Mouse (Mus musculus) right cerebral cortex, postnatal 4 days (tissue): ENCODE data around the gene Mfsd4b2.
"Not testable (repeated sequence)": the region's sequence is repeated elsewhere in the genome, so short reads cannot be mapped to it uniquely, and the experiment has no call there.

Experiments used
- DNase-seq: peaks from one replicate; pipeline ENCODE4 v3.0.0-alpha.2; 2022

Mfsd4b2 gene

DNA sequence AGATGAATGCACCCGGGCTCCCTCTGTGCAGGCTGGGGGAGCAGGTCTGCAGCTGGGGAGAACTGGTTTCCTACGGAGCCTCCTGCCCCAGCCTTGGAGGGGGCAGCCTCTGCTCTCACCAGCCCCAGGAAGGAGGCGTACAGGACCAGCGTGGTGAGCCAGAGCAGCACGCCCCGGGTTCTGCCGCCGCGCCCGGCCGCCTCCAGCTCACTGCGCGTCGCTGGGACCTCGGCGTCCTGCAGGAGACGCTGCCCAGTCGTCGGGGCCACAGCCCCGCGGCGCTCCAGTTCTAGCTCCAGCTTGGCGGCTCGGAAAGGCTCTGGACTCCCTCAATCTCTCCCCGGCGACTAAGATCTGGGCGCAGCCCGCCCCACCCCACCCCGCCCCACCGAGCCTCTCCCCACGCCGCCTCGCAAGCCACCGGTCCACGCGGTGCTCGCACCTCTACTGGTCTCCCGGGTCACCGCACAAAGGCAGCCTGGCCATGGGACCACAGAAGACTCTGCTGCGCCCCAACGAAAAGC lies at the start of gene Mfsd4b2:
TSS of gene Mfsd4b2 (minus strand) at position 308 of the 524 bp plus-strand sequence.
- peak; percentile 29 for DNase-seq

DNA sequence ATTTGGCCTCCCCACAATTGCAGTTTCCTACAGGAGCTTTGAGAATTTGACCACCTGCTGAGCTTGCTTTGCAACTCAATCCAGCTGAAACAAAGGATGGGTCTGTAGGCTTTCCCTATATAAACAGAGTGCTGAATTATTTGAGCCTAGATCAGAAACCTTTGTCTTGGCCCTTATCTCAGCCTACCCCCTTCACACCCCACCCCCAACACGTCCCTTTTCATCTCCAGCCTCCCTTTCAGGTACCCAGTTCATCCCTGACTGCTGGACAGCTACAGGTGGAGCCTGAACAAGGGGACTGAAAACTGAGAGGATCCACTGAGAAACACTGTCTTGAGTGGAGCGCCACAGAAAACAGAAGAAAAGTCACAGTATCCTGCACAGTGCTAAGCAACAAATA lies 49.0 kb upstream of the Mfsd4b2 start:
- DNase-seq, result no peak

DNA sequence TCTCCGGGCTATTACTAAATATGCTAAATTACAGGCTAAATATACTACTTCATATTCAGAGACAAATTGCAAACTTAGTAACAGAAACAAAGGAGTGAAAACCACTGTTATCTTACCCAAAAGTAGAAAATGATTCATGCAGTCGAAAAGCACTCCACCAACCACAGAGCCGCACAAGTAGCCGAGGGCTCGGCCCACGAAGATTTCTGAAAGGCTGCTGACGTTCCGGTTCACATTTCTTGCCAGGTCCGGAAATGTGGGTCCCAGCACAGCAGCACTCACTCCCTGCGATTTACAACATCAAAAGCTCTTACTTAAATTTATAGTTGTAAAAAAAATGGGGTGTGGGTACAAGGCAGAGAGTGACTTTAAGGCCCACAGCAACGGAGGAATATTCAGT lies 48.3 kb upstream of the Mfsd4b2 start:
- DNase-seq, result no peak

DNA sequence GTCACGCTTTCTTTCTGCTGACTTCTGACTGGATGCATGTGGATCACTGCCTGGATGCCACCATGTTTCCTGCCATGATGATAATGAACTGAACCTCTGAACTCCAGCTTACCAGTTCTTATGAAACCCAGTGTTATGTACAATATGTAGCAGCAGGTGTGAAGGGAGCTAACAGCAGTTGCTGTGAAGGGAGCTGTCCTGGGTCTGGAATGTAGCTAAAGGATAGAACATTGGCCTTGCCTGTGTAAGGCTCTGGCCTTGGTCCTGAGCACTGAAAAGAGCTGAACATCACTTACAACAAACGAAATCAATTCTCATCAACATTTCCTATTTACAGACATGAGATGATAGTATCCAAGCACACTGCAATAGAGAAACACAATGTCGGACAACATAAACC lies 40.8 kb upstream of the Mfsd4b2 start:
- no peak for DNase-seq

DNA sequence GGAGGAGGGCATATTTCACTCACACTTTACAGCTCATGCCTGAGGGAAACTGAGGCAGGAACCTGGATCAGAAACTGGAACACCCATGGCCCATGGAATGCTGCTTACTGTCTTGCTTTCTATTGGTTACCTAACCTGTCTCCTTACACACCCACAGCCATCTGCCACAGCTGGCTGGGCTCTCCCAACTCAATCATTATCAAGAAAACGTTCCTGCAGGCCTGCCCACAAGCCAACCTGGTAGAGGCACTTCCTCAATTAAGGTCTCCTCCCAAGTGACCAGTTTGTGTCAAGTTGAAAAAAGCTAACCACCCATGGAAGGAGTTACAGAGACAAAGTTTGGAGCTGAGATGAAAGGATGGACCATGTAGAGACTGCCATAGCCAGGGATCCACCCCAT lies 35.2 kb upstream of the Mfsd4b2 start:
- no peak for DNase-seq

DNA sequence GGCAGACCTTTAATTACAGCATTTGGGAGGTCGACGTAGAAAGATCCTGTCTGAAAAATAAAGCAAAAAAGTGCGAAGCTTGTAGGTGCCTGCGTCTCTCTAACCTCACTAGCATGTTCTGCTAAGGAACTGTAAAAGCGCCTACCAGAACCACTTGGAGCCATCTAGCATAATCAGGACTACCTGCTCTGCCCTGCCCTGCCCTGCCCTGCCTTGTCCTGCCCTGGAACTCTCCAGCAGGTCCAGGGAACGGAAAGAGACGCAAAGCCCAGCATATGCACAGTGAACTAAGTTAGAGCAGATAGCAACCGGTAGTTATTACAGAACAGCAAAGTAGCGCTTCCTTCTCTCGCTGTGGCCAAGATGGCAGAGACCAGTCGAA lies 33.7 kb upstream of the Mfsd4b2 start:
- DNase-seq, result no peak

DNA sequence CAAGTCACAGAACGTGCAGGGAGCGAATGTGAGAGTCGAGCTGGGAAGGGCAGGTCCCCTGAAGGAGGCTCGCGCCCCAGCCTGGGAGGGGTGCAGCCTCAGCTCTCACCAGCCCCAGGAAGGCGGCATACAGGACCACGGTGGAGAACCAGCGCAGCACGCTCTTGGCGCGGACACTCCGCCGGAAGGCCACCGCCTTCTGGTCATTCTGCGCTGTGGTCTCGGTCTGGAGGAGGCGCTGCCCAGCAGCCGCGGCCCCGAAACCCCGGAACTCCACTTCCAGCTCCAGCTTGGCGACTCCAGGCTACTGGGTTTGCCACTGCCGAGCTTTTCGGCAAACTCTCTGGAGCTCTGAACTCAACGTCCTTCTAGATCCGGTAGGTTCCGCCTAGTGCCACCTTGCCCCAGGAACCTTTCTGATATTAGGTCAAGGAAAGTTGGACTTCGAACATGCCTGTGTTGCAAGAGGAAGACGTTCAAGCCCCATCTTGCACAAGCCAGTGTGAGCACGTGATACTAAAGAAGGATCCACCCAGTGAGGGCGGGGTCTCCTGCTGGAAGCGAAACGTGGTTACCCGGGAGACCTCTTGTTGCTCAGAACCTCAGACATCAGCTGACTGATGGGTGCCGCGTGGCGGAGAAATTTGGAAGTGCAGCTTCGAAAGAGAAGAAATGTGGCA lies 33.2 kb upstream of the Mfsd4b2 start, which contains the start of gene Mfsd4b3:
TSS of gene Mfsd4b3 (minus strand) at position 393 of the 680 bp plus-strand sequence.
- peak; percentile 88 for DNase-seq

DNA sequence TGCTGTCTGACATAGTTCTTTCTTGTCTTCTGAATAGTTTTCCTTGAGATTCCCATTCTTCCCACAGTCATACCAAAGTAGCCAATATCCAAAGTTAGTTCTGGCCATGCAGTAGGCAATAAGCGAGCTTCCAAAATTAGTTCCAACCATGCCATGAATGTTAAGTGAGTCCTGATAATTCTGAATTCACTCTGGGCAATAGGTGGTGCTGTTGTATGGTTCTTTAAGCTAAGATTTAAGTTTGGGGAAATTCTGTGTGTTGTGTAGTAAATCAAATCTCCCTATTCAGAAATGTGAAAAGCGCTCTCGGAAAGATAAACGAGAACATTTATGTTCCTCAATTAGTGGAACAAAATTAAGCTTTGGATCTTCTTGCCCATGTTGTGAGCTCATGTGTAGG lies 31.5 kb upstream of the Mfsd4b2 start:
- no peak for DNase-seq

DNA sequence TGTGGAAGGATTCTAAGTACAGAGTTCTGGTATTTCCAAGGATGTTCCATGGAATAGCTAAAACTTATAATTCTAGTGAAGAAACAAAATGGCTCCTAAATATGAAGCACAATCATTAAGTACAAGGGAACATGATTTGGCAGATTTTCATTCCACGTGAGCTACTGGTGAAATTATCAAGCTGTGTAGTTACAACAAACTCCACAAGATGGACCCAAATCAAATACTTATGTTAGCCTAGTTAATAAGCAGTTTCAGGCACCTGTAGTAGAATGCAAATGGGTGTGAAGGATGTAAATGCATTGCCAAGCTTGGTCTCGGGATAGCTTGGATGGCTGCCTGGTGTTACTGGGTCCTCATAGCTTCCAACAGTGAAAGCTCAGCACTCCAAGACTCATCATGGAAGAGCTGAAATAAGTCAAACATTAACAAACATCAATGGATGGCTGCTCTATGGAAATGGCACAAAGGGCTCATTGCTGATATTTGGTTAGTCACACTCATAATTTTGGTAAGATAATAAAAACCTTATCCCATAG lies 29.7 kb upstream of the Mfsd4b2 start:
- no peak for DNase-seq

DNA sequence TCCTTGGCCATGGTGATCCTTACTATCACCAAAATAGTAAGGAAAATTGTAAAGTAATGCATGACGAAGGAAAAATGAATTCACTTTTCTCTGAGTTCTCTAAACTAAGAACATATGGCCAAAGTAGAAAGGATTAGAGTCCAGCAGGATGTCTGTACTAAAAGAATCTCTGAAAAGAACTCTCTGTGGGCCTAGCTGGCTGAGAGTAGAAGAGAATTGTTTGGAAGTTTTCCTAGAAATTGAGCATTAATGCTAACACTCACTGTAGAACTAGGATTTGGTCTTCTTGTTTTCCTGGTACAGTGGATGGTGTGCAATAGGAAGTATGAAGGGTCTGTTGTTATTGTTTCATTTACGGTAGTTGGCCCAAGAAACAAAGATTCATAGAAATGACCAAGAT lies 28.4 kb upstream of the Mfsd4b2 start:
- DNase-seq, result no peak

DNA sequence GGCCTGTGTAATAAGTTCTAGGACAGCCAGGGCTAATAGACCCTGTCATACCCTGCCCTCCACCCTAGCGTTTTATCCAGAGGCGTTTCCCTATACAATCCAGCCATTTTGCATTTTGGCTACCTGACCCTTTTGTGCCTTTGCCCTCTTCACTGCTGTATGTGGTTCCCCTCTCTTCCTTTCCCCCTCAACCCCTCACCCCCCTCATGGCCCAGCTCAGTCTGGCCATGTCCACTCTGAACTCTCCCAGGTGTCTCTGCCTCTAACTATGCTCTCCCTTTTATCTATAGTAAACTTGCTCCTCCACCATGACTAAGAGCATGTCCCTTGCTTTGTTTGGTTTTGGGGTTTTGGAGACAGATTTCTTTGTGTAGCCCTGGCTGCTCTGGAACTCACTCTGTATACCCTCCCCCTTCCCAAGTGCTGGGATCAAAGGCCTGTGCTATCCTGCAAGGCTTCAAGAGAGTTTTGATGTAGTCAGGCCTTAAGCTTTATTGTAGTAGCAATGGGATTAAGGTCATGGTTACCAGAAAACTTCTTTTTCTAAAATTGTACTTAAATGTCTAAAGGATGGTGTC lies 22.7 kb upstream of the Mfsd4b2 start:
- DNase-seq, result no peak

DNA sequence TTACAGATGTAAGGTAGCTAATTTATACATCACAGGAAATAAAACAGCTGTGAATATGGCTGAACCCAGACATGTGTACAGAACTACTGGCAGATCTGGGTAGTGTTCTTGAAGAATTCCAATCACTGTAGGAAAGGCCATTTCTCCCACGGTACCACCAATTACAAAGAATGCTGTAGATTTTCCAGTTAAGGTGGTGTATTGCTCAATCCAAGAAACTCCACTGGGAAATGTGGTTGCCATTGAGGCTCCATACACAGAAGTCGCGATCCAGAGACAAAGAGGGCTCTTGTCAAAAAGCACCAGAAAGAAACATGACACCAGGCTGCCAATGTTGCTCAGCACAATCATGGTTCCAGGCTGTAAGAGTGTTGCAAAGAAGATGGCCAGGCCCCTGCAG lies 20.5 kb upstream of the Mfsd4b2 start:
- not testable (repeated sequence) for DNase-seq

DNA sequence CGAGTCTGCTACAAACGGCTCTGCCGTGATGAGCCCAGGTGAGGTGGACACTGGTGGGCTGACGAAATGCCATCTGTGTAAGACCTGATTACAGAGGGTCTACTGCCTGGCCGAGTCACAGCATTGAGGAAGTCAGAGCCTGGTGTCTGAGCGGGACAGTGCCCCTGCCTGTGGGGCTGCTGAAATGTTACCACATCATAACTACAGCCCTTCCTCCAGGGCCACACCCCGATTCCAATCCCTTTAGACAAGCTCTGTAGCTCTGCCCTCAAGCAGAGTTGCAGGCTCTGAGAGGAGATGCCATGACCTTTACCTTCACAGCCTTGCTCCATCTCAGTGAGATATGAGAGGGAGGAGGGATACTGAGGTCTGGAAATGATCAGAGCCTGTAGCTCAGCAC lies 9.8 kb upstream of the Mfsd4b2 start:
- DNase-seq, result no peak

DNA sequence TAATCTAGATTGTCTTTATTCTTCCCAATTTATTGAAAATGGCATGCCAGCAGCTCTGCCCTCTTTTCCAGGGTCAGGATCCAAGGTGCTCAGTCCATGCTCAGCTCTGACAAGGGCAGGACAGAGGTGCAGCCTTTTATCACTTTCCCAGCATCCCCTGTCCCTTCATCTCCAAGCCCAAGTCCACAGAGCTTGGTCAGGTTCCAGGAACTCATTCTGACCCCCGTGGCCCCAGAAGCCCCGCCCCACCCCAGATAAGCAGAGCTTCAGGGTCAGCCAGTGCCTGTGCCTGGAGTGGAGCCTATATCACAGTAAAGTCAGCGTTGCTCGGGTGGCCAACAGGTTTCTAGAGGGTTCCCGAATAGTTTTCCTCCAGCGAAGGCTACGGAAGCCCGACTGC lies 2.2 kb downstream of the Mfsd4b2 start:
- DNase-seq, result not testable (repeated sequence)

DNA sequence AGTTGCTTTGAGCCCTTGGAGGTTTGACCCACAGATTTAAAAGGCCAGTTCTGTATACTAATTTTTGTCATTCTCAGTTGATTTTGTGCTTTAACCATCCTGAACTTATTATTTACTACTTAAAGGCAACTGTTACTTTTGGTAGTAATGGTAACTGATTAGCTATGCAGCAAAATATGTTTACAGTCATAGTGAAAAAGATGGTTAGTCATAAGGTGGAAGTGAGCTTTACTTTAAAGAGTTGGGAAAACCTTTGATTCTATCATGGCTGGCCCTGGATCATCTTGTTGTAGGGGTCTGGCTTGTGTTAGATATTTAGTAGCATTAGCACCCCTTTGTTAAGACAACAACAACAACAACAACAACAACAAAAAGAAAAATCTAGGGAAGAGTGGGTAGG lies 14.1 kb downstream of the Mfsd4b2 start:
- DNase-seq, result no peak

DNA sequence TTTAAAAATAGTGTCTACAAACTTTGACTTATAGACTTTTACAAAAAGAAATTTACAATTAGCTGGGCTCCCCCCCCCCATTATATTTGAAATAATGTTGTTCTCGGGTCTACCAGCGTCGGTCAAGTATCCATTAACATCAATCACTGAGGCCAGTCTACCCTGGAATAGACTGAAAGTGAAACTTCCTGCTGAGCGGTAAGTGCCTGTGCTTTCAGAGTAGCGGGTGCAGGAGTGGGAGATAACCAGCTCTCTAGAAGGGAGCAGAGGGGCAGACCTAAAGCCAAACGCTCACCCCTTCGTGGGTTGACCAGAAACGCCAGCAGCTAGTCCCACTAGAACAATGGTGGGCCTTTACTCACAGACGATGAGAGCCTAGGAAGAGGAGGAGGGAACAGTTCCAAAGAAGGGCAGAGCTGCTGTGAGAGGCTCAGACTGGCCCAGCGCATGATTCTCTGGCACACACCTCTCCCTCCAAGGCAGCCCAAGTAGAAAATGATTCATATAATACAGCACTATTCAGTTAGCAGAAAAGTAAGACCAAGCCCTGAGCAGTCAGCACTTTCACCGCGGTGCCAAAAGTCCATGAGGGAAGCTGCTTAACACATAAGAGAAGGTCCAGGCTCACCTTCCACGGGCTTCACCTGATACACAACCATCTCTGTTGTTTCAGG lies 17.8 kb downstream of the Mfsd4b2 start:
- DNase-seq, result no peak

DNA sequence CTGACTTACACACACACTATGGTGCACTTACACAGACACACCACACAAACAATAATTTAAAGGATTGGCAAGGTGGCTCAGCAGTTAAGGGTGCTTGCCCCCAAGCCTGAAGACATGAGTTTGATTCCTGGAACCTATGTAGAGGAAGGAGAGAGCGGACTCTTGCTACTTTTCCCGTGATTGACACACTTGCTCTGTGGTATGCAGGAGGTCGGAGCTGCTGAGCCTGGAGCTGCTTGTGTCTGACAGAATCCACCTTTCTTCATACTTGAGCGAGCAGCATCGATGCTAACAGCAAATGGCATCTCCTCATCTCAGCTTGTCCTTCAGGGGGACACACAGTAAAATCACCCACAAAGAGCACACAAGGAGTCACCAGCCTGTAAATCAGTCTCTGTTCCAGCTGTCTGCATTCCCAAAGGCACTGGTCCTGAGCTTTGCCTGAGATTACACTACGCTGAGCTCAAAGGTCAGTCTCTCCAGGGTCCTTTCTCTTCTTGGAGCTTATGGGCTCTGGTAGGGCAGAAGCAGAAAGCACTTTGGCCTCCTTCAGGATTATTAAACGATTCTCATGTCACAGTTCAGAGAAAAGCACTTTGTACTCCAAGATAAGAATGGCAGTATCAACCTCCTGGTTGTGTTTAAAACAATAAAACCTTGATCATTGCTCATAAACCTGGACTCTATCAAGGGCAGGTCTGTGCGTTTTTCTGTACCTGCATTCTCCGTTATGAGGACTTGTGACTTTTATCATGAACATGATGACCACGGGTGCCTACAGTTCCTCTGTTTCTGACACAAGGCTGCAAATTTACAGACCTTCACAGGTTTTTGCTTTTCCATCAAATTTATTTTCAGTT lies 19.7 kb downstream of the Mfsd4b2 start:
- no peak for DNase-seq

DNA sequence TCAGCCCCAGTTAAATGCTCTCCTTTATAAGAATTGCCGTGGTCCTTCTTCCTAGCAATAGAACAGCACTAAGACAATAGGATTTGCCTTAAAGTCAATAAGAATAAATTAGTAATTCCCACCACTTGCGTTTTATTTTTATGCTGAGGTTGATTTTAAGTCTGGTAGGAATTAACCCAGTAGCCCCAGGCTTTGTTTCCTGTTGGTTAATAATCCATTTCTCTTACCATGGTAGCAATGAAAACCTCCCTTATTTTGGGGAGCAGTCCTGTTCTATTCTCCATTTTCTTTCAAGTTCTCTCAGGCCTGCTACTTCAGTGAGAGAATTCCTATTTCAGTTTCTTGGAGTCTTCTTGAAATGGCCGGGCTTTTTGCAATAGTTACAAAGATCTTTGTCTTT lies 22.5 kb downstream of the Mfsd4b2 start:
- DNase-seq, result no peak

DNA sequence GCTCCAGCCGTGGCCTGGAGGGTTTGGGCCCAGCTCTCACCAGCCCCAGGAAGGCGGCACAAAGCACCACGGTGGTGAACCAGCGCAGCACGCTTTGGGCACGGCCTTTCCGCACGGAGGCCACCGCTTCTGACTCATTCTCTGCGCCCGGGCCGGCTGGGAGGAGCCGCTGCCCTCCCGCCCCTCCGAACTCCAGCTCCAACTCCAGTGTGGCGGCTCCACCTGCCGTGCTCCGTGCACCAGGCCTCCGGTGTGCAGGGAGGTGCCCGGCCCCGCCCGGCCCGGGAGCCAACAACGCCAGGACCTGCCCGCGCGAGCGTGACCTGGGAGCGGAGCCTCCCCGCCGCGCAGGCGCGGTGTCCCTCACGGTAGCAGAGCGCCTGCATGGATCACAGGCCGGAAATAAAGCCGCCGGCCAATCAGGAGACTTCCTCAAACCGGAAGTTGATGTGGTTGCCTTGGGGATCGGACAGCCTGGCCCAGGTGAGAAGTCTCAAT lies 27.8 kb downstream of the Mfsd4b2 start, which contains the start of gene Mfsd4b4:
TSS of gene Mfsd4b4 (minus strand) at position 365 of the 498 bp plus-strand sequence.
- peak; percentile 80 for DNase-seq

DNA sequence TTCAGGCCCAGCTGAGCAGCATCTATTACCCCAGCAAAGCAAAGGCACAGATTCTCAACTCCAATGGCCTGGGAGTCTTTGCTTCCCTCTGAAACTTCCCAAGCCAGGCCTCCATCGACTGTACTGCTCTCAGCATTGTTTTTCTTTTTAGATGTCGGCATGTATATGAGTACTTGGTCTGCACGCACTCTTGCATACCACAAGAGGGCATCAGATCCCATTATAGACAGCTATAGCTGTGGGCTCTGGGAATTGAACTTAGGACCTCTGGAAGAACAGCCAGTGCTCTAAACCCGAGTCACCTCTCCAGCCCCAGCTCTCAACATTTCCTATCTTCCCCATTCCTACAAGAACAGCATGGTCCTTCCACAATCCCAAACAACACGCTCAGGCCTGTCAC lies 30.2 kb downstream of the Mfsd4b2 start:
- no peak for DNase-seq

DNA sequence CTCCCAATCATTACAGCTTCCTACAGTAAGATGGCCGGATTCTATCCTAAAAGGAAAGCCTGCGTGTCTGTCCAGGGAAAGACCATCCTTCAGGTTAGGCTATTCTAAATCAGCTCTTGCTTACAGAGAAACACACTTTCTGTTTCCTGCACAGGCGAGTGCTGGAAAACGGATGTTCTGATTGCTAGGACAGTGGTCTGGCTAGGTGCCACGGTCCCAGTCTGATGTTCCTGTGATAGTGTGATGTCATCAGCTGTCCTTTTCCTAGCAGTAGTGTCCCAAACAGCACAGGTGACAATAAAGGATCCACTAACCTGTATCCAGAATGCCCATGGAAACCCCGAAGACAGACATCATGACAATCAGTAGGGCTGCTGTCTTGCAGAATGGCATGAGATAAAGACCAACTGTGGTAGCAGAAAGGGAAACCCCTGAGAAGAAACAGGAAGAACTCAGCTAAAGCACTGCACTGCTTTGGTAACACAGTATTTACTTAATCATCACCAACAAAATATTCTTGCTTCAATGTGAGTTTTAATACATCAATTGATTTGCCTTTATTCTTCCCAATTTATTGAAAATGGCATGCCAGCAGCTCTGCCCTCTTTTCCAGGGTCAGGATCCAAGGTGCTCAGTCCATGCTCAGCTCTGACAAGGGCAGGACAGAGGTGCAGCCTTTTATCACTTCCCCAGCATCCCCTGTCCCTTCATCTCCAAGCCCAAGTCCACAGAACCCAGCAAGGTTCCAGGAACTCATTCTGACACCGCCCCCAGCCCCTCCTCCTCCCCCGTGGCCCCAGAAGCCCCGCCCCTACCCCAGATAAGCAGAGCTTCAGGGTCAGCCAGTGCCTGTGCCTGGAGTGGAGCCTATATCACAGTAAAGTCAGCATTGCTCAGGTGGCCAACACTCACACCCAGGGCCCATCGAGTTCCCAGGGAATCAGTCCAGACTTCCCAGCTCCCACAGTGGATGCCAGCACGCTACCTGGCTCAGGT lies 32.7 kb downstream of the Mfsd4b2 start:
- DNase-seq, result no peak
